Mouse (Mus musculus) kidney, adult 2 months (tissue): ENCODE measurements around the gene Art3.

Experiments used
- CTCF ChIP-seq: fragments of 200-500 bp; conservative IDR thresholded peaks from 2 replicates; pipeline ENCODE4 v1.5.1; 2011; ENCODE audit warnings: low read depth, mild to moderate bottlenecking, control low read depth, low read length, moderate library complexity, mixed read lengths; ENCODE audit not compliant: insufficient read depth, insufficient read length
- POLR2A ChIP-seq: fragments of 200-500 bp; IDR thresholded peaks from one replicate; pipeline ENCODE4 v1.6.1; 2011; ENCODE audit warnings: low read depth, low read length, control low read depth

DNA sequence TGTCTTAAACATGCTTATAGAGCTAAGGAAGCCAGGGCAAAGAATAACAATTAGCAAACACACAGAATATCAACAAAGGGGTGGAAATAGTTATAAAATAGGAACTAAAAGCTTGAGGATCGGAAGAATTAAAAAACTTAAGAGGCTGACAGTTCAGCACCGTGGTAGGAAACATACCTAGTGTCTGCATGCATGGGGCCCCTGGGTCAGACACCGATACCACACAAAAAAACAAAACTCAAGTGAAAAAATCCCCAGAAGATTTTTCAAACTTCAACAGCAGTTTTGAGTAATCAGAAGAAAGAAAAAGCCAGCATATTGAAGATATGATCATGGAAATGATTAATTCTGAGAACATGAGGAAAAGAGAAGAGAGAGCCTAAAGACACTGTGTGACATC, 5.1 kb downstream of the Art3 start:
- no peak for TF ChIP-seq POLR2A
- no peak for TF ChIP-seq CTCF
